Mouse (Mus musculus): ENCODE measurements around the gene Rsbn1. TPM values are rescaled to one million over a fixed set of nuclear protein-coding genes. Genes with fewer than 3 reads are reported as not detected.

Gene Rsbn1
- polyA plus RNA-seq, 1 experiment, result 4.3 TPM

- Histone ChIP-seq H3K4me3 (replicated peaks; ENCODE audit: extremely low read depth, low read depth, low read length) (no peak overlapping the region), H3K4me1 (ENCODE audit: control insufficient read depth, insufficient read depth, low read length) (peaks cover 7% of the 10 kb centered on the region; the same call in 1 of the 2 replicates)
- no peak for DNase-seq
- 32% methylated on average over 6 of the region's 6 CpGs for WGBS
- TF ChIP-seq CTCF (IDR thresholded peaks at IDR 0.05; ENCODE audit: insufficient read depth, low read length) (no peak), POLR2A (IDR thresholded peaks at IDR 0.05; ENCODE audit: borderline replicate concordance, extremely low read depth, low read depth, low read length) (no peak)
Observed at GRCm38 (mm10) chr3:103927511-103927910, 13.6 kb downstream of the Rsbn1 start.

GRCm38 (mm10) chr3:103944794-103945562 lies 31.1 kb downstream of the Rsbn1 start:
- H3K4me3 ChIP-seq (replicated peaks; ENCODE audit: extremely low read depth, low read depth, low read length), result no peak overlapping the region
- 77% methylated on average over 1 of the region's 1 CpGs for WGBS
- no peak for TF ChIP-seq CTCF (IDR thresholded peaks at IDR 0.05; ENCODE audit: insufficient read depth, low read length)
- no peak for TF ChIP-seq POLR2A (IDR thresholded peaks at IDR 0.05; ENCODE audit: borderline replicate concordance, extremely low read depth, low read depth, low read length)
- DNase-seq, result no peak
- H3K4me1 ChIP-seq (ENCODE audit: control insufficient read depth, insufficient read depth, low read length), result no peaks in the 10 kb centered on the region

GRCm38 (mm10) chr3:103948666-103949065 lies 34.7 kb downstream of the Rsbn1 start:
- no peak for DNase-seq
- H3K4me1 ChIP-seq (ENCODE audit: control insufficient read depth, insufficient read depth, low read length), result no peaks in the 10 kb centered on the region
- H3K4me3 ChIP-seq (replicated peaks; ENCODE audit: extremely low read depth, low read depth, low read length), result no peak overlapping the region
- WGBS, result 85% methylated on average over 7 of the region's 7 CpGs
- TF ChIP-seq CTCF (IDR thresholded peaks at IDR 0.05; ENCODE audit: insufficient read depth, low read length), result no peak
- TF ChIP-seq POLR2A (IDR thresholded peaks at IDR 0.05; ENCODE audit: borderline replicate concordance, extremely low read depth, low read depth, low read length), result no peak

- H3K4me1 ChIP-seq (ENCODE audit: control insufficient read depth, insufficient read depth, low read length), result no peaks in the 10 kb centered on the region
- TF ChIP-seq CTCF (IDR thresholded peaks at IDR 0.05; ENCODE audit: insufficient read depth, low read length) (no peak), POLR2A (IDR thresholded peaks at IDR 0.05; ENCODE audit: borderline replicate concordance, extremely low read depth, low read depth, low read length) (no peak)
- no peak for DNase-seq
- H3K4me3 ChIP-seq (replicated peaks; ENCODE audit: extremely low read depth, low read depth, low read length), result no peak overlapping the region
- WGBS, result 78% methylated on average over 3 of the region's 3 CpGs
Observed at GRCm38 (mm10) chr3:103960622-103961021, 46.7 kb downstream of the Rsbn1 start.

- no peak overlapping the region for H3K4me3 ChIP-seq (replicated peaks; ENCODE audit: extremely low read depth, low read depth, low read length)
- TF ChIP-seq CTCF (IDR thresholded peaks at IDR 0.05; ENCODE audit: insufficient read depth, low read length) (no peak), POLR2A (IDR thresholded peaks at IDR 0.05; ENCODE audit: borderline replicate concordance, extremely low read depth, low read depth, low read length) (no peak)
- no peak for DNase-seq
- H3K4me1 ChIP-seq (ENCODE audit: control insufficient read depth, insufficient read depth, low read length), result peaks cover 6% of the 10 kb centered on the region
- 19% methylated on average over 2 of the region's 2 CpGs for WGBS
Observed at GRCm38 (mm10) chr3:103967231-103967630, 53.3 kb downstream of the Rsbn1 start.

- DNase-seq, result peak; percentile 90
- peaks cover 6% of the 10 kb centered on the region for H3K4me1 ChIP-seq (ENCODE audit: control insufficient read depth, insufficient read depth, low read length)
- H3K4me3 ChIP-seq (replicated peaks; ENCODE audit: extremely low read depth, low read depth, low read length), result peak within 1 kb of the TSS; percentile 85
- WGBS, result under 1% methylated on average over 70 of the region's 70 CpGs
- TF ChIP-seq CTCF (IDR thresholded peaks at IDR 0.05; ENCODE audit: insufficient read depth, low read length) (no peak), POLR2A (IDR thresholded peaks at IDR 0.05; ENCODE audit: borderline replicate concordance, extremely low read depth, low read depth, low read length) (peak; percentile 70; the same call in 1 of the 2 replicates)
Observed at GRCm38 (mm10) chr3:103967861-103968691, 54.2 kb downstream of the Rsbn1 start, which contains the start of gene Phtf1. TSS of gene Phtf1 (plus strand) at chr3:103968110.

GRCm38 (mm10) chr3:103968701-103969100 lies 54.8 kb downstream of the Rsbn1 start:
- DNase-seq, result no peak

GRCm38 (mm10) chr3:103971157-103971556 lies 57.2 kb downstream of the Rsbn1 start:
- 80% methylated on average over 2 of the region's 2 CpGs for WGBS

More at GRCm38 (mm10) chr3:103968701-103969100, 54.8 kb downstream of the Rsbn1 start:
- WGBS, result under 1% methylated on average over 24 of the region's 24 CpGs
- TF ChIP-seq POLR2A (IDR thresholded peaks at IDR 0.05; ENCODE audit: borderline replicate concordance, extremely low read depth, low read depth, low read length) (no peak), CTCF (IDR thresholded peaks at IDR 0.05; ENCODE audit: insufficient read depth, low read length) (no peak)
- peak overlapping the region; percentile 85 for H3K4me3 ChIP-seq (replicated peaks; ENCODE audit: extremely low read depth, low read depth, low read length)
- H3K4me1 ChIP-seq (ENCODE audit: control insufficient read depth, insufficient read depth, low read length), result peaks cover 6% of the 10 kb centered on the region

GRCm38 (mm10) chr3:103984556-103984955 lies 70.6 kb downstream of the Rsbn1 start:
- no peak for DNase-seq
- Histone ChIP-seq H3K4me3 (replicated peaks; ENCODE audit: extremely low read depth, low read depth, low read length) (no peak overlapping the region), H3K4me1 (ENCODE audit: control insufficient read depth, insufficient read depth, low read length) (no peaks in the 10 kb centered on the region; the same call in 1 of the 2 replicates)
- WGBS, result 71% methylated on average over 4 of the region's 4 CpGs
- TF ChIP-seq CTCF (IDR thresholded peaks at IDR 0.05; ENCODE audit: insufficient read depth, low read length) (no peak), POLR2A (IDR thresholded peaks at IDR 0.05; ENCODE audit: borderline replicate concordance, extremely low read depth, low read depth, low read length) (no peak)

More at GRCm38 (mm10) chr3:103971157-103971556, 57.2 kb downstream of the Rsbn1 start:
- Histone ChIP-seq H3K4me3 (replicated peaks; ENCODE audit: extremely low read depth, low read depth, low read length) (no peak overlapping the region), H3K4me1 (ENCODE audit: control insufficient read depth, insufficient read depth, low read length) (peaks cover 6% of the 10 kb centered on the region)
- no peak for DNase-seq
- no peak for TF ChIP-seq POLR2A (IDR thresholded peaks at IDR 0.05; ENCODE audit: borderline replicate concordance, extremely low read depth, low read depth, low read length)
- TF ChIP-seq CTCF (IDR thresholded peaks at IDR 0.05; ENCODE audit: insufficient read depth, low read length), result no peak

All from lung, adult 2 months (tissue).